Mouse (Mus musculus) intestine, postnatal 0 days (tissue): Measurements from ENCODE around the gene Mkrn2os. TPM values are rescaled to one million over a fixed set of nuclear protein-coding genes. Genes with fewer than 3 reads are reported as not detected.

Experiments
- ATAC-seq: fragments of 200-750 bp; cut with Nextera tagmentation; 2 replicates; pipeline ENCODE4 v1.8.0; 2017; ENCODE audit warnings: mild to moderate bottlenecking, moderate TSS enrichment, moderate library complexity
- H3K27ac ChIP-seq: fragments of 300-500 bp; sonication (generic); 2 replicates; pipeline ENCODE4 v1.5.1; 2014; ENCODE audit warnings: mild to moderate bottlenecking, low read depth, low read length, moderate library complexity
- H3K27me3 ChIP-seq: fragments of 300-500 bp; sonication (generic); replicated peaks from 2 replicates; pipeline ENCODE4 v1.6.1; 2014; ENCODE audit warnings: low read length, mixed read lengths; ENCODE audit not compliant: control insufficient read depth, insufficient read depth
- H3K36me3 ChIP-seq: fragments of 300-500 bp; sonication (generic); 2 replicates; pipeline ENCODE4 v1.6.1; 2014; ENCODE audit warnings: mild to moderate bottlenecking, moderate library complexity; ENCODE audit not compliant: control insufficient read depth, insufficient read depth
- H3K4me1 ChIP-seq: fragments of 300-500 bp; sonication (generic); replicated peaks from 2 replicates; pipeline ENCODE4 v1.6.1; 2014; ENCODE audit warnings: antibody characterized with exemption, low read length, mixed read lengths; ENCODE audit not compliant: control insufficient read depth, insufficient read depth
- H3K4me2 ChIP-seq: fragments of 300-500 bp; sonication (generic); replicated peaks from 2 replicates; pipeline ENCODE4 v1.6.1; 2014; ENCODE audit warnings: low read depth, mild to moderate bottlenecking, moderate library complexity
- H3K4me3 ChIP-seq: fragments of 300-500 bp; sonication (generic); 2 replicates; pipeline ENCODE4 v1.5.1; 2014; ENCODE audit warnings: low read depth, low read length
- H3K9ac ChIP-seq: fragments of 300-500 bp; sonication (generic); 2 replicates; pipeline ENCODE4 v1.6.1; 2014; ENCODE audit warnings: mild to moderate bottlenecking, low read depth, low read length
- H3K9me3 ChIP-seq: fragments of 300-500 bp; sonication (generic); 2 replicates; pipeline ENCODE4 v1.6.1; 2016; ENCODE audit warnings: mixed run types; ENCODE audit not compliant: control insufficient read depth
- CTCF ChIP-seq: sonication (generic); IDR thresholded peaks from 2 replicates; pipeline ENCODE4 v1.5.1; 2016; ENCODE audit warnings: low read depth, mild to moderate bottlenecking, control low read depth, antibody characterized with exemption, moderate library complexity
- WGBS: fragments of 180-500 bp; shearing (Covaris S2); extraction: QIAGEN DNeasy Blood & Tissue Kit; methylation state at CpG from one replicate; pipeline ENCODE4 v1.1.7; 2014; 5-methylcytosine and 5-hydroxymethylcytosine counted together
- polyA plus RNA-seq: library from polyadenylated mRNA; unstranded; fragments of >200 nt; fragmentation: Nextera tagmentation; extraction: Ambion mirVana; gene quantifications from 2 replicates; pipeline ENCODE4 v1.2.1, GENCODE M21; 2015

The Mkrn2os gene
- polyA plus RNA-seq, 1 experiment from 2014 or later = 107 TPM

DNA sequence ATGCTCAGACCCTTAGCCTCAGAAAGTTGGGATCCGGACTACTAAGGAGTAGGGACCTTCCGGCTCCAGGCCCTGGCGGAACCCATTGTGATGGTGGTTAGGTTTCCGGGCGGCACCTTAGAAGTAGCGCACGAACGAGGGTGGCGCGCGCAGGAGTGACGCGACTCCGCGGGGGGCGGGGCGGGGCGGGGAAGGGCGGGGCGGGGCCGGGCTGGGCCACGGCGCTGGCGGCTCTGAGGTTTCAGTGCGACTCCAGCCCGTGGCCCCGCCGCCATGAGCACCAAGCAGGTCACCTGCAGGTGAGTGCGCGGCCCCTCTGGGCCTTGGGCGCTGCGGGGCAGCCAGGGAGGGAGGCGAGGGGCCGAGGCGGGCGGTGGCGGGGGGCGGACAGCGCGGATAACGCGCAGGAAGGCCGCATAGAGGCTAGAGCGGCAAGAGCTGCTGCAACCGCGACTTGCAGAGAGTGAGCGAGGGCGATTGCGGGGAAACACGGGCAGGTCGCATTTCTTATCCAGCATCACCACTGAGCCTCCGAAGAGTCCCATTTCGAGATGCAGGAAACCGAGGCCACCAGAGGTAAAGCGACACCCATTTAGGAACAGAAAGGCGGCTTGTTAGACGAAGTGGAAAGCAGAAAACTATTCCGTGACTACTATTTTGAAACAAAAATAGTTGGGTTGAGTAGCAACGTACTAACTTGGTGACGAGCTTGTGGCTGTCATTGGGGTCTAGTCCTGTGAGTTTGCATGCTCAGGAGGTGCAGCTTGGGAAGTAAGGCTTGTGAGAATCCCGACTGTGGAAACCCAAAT, 9.5 kb upstream of the Mkrn2os start, which contains the start of gene Mkrn2:
Mkrn2 (plus strand) TSS at position 188 of the 809 bp plus-strand sequence.
- H3K4me1 ChIP-seq = no peaks in the 10 kb centered on the region
- TF ChIP-seq CTCF = no peak
- H3K9ac ChIP-seq = peak within 1 kb of the TSS; percentile 75
- H3K4me3 ChIP-seq = peak within 1 kb of the TSS; percentile 86
- H3K36me3 ChIP-seq = 0 out of 2 replicates have a peak, but pooled peaks cover 5% of the 10 kb centered on the region
- H3K27ac ChIP-seq = peak within 1 kb of the TSS; percentile 46
- no peaks in the 10 kb centered on the region for H3K9me3 ChIP-seq
- peak within 1 kb of the TSS; percentile 67 for H3K4me2 ChIP-seq
- peak; percentile 95 for ATAC-seq
- WGBS = under 1% methylated on average over 58 of the region's 61 CpGs
- no peaks in the 10 kb centered on the region for H3K27me3 ChIP-seq

DNA sequence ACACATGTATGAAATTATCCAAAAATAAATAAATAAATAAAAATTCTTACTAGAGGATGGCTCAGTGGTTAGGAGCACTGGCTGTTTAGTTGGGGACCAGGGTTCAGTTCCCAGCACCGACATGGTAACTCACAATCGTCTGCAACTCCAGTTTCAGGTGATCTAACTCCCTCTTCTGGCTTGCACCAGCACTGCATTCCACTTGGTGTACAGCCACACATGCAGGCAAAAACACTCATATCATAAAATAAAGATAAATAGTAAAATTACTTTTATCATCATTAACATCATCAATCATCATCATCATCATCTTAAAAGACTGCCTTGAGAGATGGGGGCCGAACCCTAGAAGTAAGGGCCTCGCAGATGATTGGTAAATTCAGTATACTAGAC, 8.9 kb upstream of the Mkrn2os start:
- H3K4me1 ChIP-seq = no peaks in the 10 kb centered on the region
- 64% methylated on average over 4 of the region's 4 CpGs for WGBS
- no peak for ATAC-seq
- H3K9ac ChIP-seq = no peak overlapping the region
- H3K4me2 ChIP-seq = peak overlapping the region; percentile 67
- H3K9me3 ChIP-seq = no peaks in the 10 kb centered on the region
- no peaks in the 10 kb centered on the region for H3K27me3 ChIP-seq
- peak; percentile 43; the same call in 1 of the 2 replicates for TF ChIP-seq CTCF
- peak overlapping the region; percentile 86 for H3K4me3 ChIP-seq
- 0 out of 2 replicates have a peak, but pooled peaks cover 5% of the 10 kb centered on the region for H3K36me3 ChIP-seq
- H3K27ac ChIP-seq = no peak overlapping the region

DNA sequence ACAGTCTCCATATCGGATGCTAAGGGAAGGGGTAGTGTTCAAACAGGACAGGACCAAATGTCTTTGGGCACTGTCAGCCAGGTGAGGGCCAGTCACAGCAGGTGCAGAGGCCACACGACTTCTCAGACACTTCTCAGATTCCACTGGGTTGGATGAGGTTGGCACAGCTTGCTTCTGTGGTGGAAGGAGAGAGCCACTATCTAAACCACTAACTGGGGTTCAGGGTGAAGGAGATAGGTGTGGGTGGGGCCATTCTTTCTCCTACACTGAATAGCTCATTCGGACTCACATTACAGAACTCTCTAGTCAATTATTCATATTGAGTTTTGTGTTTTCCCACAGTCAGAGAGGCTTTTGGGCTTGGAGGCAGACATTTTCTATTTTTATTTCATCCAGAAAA, 3.3 kb upstream of the Mkrn2os start:
- H3K9ac ChIP-seq = no peak overlapping the region
- no peaks in the 10 kb centered on the region for H3K27me3 ChIP-seq
- H3K4me2 ChIP-seq = no peak overlapping the region
- no peak for TF ChIP-seq CTCF
- no peaks in the 10 kb centered on the region for H3K9me3 ChIP-seq
- no peaks in the 10 kb centered on the region for H3K4me1 ChIP-seq
- H3K36me3 ChIP-seq = no peaks in the 10 kb centered on the region
- H3K4me3 ChIP-seq = no peak overlapping the region
- WGBS = 67% methylated on average over 3 of the region's 3 CpGs
- no peak for ATAC-seq
- H3K27ac ChIP-seq = no peak overlapping the region

DNA sequence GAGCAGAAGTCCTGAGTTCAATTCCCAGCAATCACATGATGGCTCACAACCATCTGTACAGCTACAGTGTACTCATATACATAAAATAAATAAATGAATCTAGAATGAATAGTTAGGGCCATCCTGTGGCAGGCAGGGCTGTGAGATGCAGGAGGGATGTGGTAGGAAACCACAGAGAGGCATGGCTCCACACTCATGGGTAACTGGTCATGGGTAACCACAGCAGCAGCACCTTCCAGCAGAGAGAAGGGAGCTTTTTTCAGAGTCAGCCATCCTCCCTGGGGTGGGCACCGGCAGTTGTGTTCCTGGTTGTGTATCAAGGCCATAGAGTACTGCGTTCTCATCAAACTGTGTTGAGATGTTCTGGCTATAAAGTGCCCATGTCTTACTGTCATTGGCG, 2.1 kb upstream of the Mkrn2os start:
- H3K4me3 ChIP-seq = no peak overlapping the region
- no peak for ATAC-seq
- no peak overlapping the region for H3K9ac ChIP-seq
- no peaks in the 10 kb centered on the region for H3K36me3 ChIP-seq
- WGBS = 86% methylated on average over 3 of the region's 3 CpGs
- TF ChIP-seq CTCF = no peak
- H3K4me1 ChIP-seq = no peaks in the 10 kb centered on the region
- H3K4me2 ChIP-seq = no peak overlapping the region
- no peak overlapping the region for H3K27ac ChIP-seq
- H3K27me3 ChIP-seq = no peaks in the 10 kb centered on the region
- H3K9me3 ChIP-seq = no peaks in the 10 kb centered on the region

DNA sequence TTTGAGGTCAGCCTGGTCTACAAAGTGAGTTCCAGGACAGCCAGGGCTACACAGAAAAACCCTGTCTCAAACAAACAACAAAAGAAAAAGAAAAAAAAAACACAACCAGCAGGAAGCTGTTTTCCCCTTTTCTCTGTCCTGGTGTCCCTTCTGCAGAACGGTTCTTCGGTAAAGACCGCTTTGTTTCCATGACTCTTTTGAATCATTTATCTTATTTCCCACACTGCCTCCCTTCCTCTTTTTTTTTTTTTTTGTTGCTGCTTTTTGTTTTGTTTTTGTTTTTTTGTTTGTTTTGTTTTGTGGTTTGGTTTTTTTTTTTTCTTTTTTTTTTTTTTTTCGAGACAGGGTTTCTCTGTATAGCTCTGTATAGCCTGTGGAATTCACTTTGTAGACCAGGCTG, 876 bp upstream of the Mkrn2os start:
- no peak for ATAC-seq
- no peak overlapping the region for H3K27ac ChIP-seq
- no peaks in the 10 kb centered on the region for H3K9me3 ChIP-seq
- H3K36me3 ChIP-seq = no peaks in the 10 kb centered on the region
- H3K9ac ChIP-seq = no peak overlapping the region
- 80% methylated on average over 4 of the region's 4 CpGs for WGBS
- H3K4me3 ChIP-seq = no peak overlapping the region
- H3K4me1 ChIP-seq = no peaks in the 10 kb centered on the region
- TF ChIP-seq CTCF = no peak
- no peak overlapping the region for H3K4me2 ChIP-seq
- H3K27me3 ChIP-seq = no peaks in the 10 kb centered on the region

DNA sequence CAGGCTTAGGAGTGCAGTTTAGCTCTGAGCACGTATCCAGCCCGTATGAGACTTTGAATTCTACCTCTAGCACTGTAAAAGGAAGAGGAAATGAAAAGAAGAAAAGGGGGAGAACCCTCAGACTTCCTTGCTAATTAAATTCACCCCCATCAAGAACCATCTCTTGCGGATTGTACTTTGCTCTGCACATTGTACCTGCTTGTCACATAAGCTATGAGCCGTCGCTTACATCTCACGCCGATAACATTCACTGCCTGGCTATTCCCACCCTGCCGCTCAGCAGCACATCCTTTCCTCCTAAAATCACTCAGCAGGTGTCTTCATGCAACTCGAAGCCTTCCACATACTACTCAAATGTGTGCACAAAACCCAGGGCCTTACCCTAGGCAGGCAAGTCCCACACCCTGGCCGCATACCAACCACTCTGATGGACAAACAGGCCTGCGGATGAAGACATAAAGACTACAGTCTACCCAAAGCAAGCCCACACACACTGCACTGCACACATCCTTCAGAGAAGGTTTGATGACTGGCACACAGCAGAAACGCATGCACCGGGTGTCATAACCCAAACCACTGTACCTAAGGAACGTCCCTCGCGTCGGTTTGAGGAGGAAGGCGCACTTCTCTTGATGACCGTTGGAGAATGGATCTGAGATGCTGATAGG, 550 bp downstream of the Mkrn2os start:
- 40% methylated on average over 19 of the region's 19 CpGs for WGBS
- peak overlapping the region; percentile 94 for H3K27ac ChIP-seq
- no peaks in the 10 kb centered on the region for H3K9me3 ChIP-seq
- peak overlapping the region; percentile 59 for H3K4me2 ChIP-seq
- TF ChIP-seq CTCF = no peak
- no peaks in the 10 kb centered on the region for H3K4me1 ChIP-seq
- H3K4me3 ChIP-seq = peak overlapping the region; percentile 51
- ATAC-seq = peak; percentile 83
- H3K36me3 ChIP-seq = no peaks in the 10 kb centered on the region; the same call in 1 of the 2 replicates
- no peaks in the 10 kb centered on the region for H3K27me3 ChIP-seq
- H3K9ac ChIP-seq = peak overlapping the region; percentile 55
